Mouse (Mus musculus) heart, adult 2 months (tissue): ENCODE data around the gene Plac1. TPM values are rescaled to one million over a fixed set of nuclear protein-coding genes. Genes with fewer than 3 reads are reported as not detected.

Experiments
- DNase-seq, 2 experiments: peaks; one replicate each; pipeline ENCODE4 v3.0.0; 2021
- H3K27ac ChIP-seq: fragments of 200-600 bp; 2 replicates; pipeline ENCODE4 v1.8.1; 2022
- H3K27me3 ChIP-seq: fragments of 200-500 bp; 2 replicates; pipeline ENCODE4 v1.6.1; 2012; ENCODE audit warnings: mild to moderate bottlenecking, low read length, inconsistent platforms, mixed read lengths; ENCODE audit not compliant: control insufficient read depth, insufficient read depth
- H3K36me3 ChIP-seq: fragments of 200-500 bp; 2 replicates; pipeline ENCODE4 v1.6.1; 2012; ENCODE audit warnings: low read length, inconsistent platforms; ENCODE audit not compliant: control insufficient read depth, insufficient read depth
- H3K4me1 ChIP-seq: fragments of 200-500 bp; 2 replicates; pipeline ENCODE4 v1.6.1; 2011; ENCODE audit warnings: low read length; ENCODE audit not compliant: control insufficient read depth, insufficient read depth
- H3K4me3 ChIP-seq: fragments of 200-600 bp; 2 replicates; pipeline ENCODE4 v1.8.1; 2022
- H3K79me2 ChIP-seq: fragments of 200-500 bp; replicated peaks from 2 replicates; pipeline ENCODE4 v1.6.1; 2012; ENCODE audit warnings: mild to moderate bottlenecking, inconsistent platforms, low read length, moderate library complexity, mixed read lengths; ENCODE audit not compliant: control insufficient read depth, insufficient read depth
- H3K9ac ChIP-seq: fragments of 200-500 bp; 2 replicates; pipeline ENCODE4 v1.6.1; 2012; ENCODE audit warnings: low read depth, mild to moderate bottlenecking, control low read depth, inconsistent platforms, low read length, mixed read lengths
- CTCF ChIP-seq: fragments of 200-600 bp; IDR thresholded peaks from 2 replicates; pipeline ENCODE4 v1.8.1; 2022; ENCODE audit warnings: antibody characterized with exemption, mild to moderate bottlenecking, moderate library complexity
- EP300 ChIP-seq: fragments of 200-500 bp; IDR thresholded peaks from 2 replicates; pipeline ENCODE4 v1.6.1; 2011; ENCODE audit warnings: low read depth, low read length, control low read depth; ENCODE audit not compliant: insufficient read depth
- POLR2A ChIP-seq: fragments of 200-500 bp; IDR thresholded peaks from 2 replicates; pipeline ENCODE4 v1.6.1; 2011; ENCODE audit warnings: mild to moderate bottlenecking, low read depth, low read length, control low read depth; ENCODE audit not compliant: insufficient read depth
- WGBS: fragments of 180-500 bp; shearing (Covaris S2); methylation state at CpG from one replicate; pipeline ENCODE4 v1.1.7; 2018; 5-methylcytosine and 5-hydroxymethylcytosine counted together
- intact Hi-C: fragments of 180-260 bp; cut with DNase I; formaldehyde crosslinking; loops from one replicate; pipeline ENCODE4 v1.15.1; 2025
- polyA plus RNA-seq: library from polyadenylated mRNA; depleted of rRNA; stranded (reverse); fragments of >200 nt; gene quantifications from 2 replicates; pipeline ENCODE4 v1.2.3, GENCODE M21; 2012
- total RNA-seq, 2 experiments: library from RNA; stranded (reverse); gene quantifications; 2 replicates each; pipeline ENCODE4 v1.2.3; 2021

Gene Plac1
- total and polyA plus RNA-seq, 3 experiments, result not detected

DNA sequence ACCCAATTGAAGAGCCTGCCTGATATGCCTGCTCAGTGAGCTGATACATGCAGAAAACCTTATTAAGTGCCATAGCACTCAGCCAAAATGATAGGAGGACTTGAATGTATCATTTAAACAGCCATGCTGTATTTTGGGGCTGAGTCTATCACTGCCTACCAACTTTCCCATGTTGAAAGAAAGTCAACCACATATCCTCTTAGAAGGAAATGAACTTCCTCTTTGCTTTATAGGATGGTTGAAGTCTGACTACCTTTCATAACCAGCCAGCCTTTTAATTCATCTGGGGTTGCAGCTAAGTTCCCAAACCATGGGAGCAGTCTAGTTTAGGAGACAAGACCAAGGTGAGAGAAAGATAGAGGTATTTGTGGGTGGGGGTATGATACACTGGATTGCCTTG is 121.9 kb downstream of the Plac1 start:
- DNase-seq, result no peak
- H3K27ac ChIP-seq, result no peak overlapping the region
- TF ChIP-seq EP300 (no peak), CTCF (no peak), POLR2A (no peak)
- H3K79me2 ChIP-seq, result no peaks in the 10 kb centered on the region
- no peak overlapping the region for H3K9ac ChIP-seq
- intact Hi-C loops, result loop anchor here (2.0 to 10.0 kb wide), 5 partner anchors 41 to 97 kb away; no protein-coding TSS in a partner anchor
- no peak overlapping the region for H3K4me3 ChIP-seq
- no peaks in the 10 kb centered on the region for H3K36me3 ChIP-seq
- 0 out of 2 replicates have a peak, but pooled peaks cover 1% of the 10 kb centered on the region for H3K4me1 ChIP-seq
- H3K27me3 ChIP-seq, result no peaks in the 10 kb centered on the region

- H3K27ac ChIP-seq, result no peak overlapping the region
- DNase-seq, result peak in 1 of 2 experiments; percentile 25
- no peak overlapping the region for H3K9ac ChIP-seq
- H3K4me1 ChIP-seq, result 0 out of 2 replicates have a peak, but pooled peaks cover 1% of the 10 kb centered on the region
- intact Hi-C loops, result loop anchor here (5.0 to 10.0 kb wide), 4 partner anchors 38 to 100 kb away; no protein-coding TSS in a partner anchor
- WGBS, result 61% methylated on average over 7 of the region's 7 CpGs
- H3K27me3 ChIP-seq, result no peaks in the 10 kb centered on the region
- TF ChIP-seq POLR2A (no peak), EP300 (0 out of 2 replicates have a peak, but pooled peaks have one; percentile 29)
- no peaks in the 10 kb centered on the region for H3K79me2 ChIP-seq
- no peaks in the 10 kb centered on the region for H3K36me3 ChIP-seq
- no peak overlapping the region for H3K4me3 ChIP-seq
These were observed 124.9 kb downstream of the Plac1 start for GRCm38 (mm10) chrX:53114994-53115393.

GRCm38 (mm10) chrX:53110142-53110541 is 129.8 kb downstream of the Plac1 start:
- H3K36me3 ChIP-seq, result no peaks in the 10 kb centered on the region
- WGBS, result 90% methylated on average over 4 of the region's 4 CpGs
- H3K27ac ChIP-seq, result no peak overlapping the region
- H3K9ac ChIP-seq, result no peak overlapping the region
- H3K4me1 ChIP-seq, result no peaks in the 10 kb centered on the region
- no peak for DNase-seq
- H3K79me2 ChIP-seq, result no peaks in the 10 kb centered on the region
- no peaks in the 10 kb centered on the region for H3K27me3 ChIP-seq
- no peak overlapping the region for H3K4me3 ChIP-seq
- TF ChIP-seq POLR2A, result no peak
- TF ChIP-seq EP300, result no peak
- no peak for TF ChIP-seq CTCF
- intact Hi-C loops, result loop anchor here (10.0 kb wide), 1 partner anchor 105 kb away; no protein-coding TSS in a partner anchor

DNA sequence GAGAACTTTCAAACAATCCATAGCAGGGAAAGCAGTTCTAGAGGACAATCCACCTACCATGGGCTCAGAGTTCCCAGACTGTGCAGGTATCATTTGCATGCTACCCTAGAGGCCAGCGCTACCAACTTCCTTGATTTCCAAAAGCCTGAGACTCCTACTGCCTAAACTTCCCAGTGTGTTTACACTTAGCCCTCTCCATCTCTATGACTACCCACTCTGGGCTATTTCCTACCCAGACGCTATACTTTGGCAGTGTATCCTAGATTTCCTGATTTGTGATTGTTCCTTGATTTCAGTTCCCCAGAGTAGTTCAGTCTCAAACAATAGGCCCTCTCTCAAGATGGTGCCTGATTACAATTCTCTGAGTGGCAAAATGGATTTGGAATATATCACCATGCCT is 132.8 kb downstream of the Plac1 start:
- no peaks in the 10 kb centered on the region for H3K27me3 ChIP-seq
- TF ChIP-seq POLR2A (no peak), EP300 (no peak), CTCF (no peak)
- DNase-seq, result no peak
- H3K9ac ChIP-seq, result no peak overlapping the region
- H3K27ac ChIP-seq, result no peak overlapping the region
- H3K36me3 ChIP-seq, result no peaks in the 10 kb centered on the region
- intact Hi-C loops, result no loop called here
- H3K79me2 ChIP-seq, result no peaks in the 10 kb centered on the region
- no peak overlapping the region for H3K4me3 ChIP-seq
- 61% methylated on average over 2 of the region's 2 CpGs for WGBS
- H3K4me1 ChIP-seq, result no peaks in the 10 kb centered on the region

DNA sequence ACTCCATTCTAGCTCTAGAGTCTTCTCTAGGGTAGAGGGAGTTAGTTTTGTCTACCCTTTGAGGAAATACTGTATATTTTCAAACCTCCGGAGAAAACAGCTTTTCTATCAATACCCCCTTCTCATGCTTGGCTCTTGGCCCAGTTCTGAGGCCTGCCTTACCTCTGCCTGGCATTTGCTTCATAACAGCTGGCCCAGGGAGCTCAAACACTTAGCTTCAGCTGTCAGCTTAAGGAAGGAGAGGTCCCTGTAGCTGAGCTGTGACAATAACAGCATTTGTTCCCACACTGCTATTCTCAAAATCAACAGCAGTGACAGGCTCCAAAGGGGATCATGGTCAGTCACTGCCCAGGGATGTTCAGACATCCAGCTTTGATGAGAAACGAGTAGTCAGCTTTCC is 138.7 kb downstream of the Plac1 start:
- TF ChIP-seq CTCF, result no peak
- TF ChIP-seq POLR2A, result no peak
- TF ChIP-seq EP300, result no peak
- Histone ChIP-seq H3K36me3 (no peaks in the 10 kb centered on the region), H3K27ac (no peak overlapping the region), H3K79me2 (no peaks in the 10 kb centered on the region), H3K27me3 (no peaks in the 10 kb centered on the region), H3K4me1 (no peaks in the 10 kb centered on the region), H3K4me3 (no peak overlapping the region), H3K9ac (no peak overlapping the region)
- WGBS, result 40% methylated on average over 2 of the region's 2 CpGs
- no peak for DNase-seq
- intact Hi-C loops, result no loop called here

DNA sequence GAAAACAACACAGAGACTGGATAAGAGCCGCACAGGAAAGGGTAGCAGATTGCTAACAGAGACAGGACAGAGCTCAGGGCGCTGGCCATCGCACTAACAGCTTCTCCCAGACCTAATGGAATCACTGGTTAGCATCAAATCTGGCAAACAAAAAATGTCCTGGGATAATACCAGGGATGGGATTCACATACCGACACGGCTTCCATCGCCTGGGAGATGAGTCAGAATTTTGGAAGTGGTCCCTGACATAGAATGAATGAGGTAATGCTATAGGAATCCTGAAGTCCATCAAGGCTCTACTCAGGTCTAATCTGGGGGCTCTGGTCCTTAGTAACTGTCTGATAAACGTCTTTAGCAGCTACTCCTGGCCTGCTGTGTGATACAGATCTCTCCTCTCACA is 140.0 kb downstream of the Plac1 start:
- H3K36me3 ChIP-seq, result no peaks in the 10 kb centered on the region
- no peak for TF ChIP-seq POLR2A
- no peak for TF ChIP-seq EP300
- no peak for TF ChIP-seq CTCF
- H3K4me1 ChIP-seq, result no peaks in the 10 kb centered on the region
- no peaks in the 10 kb centered on the region for H3K79me2 ChIP-seq
- intact Hi-C loops, result no loop called here
- no peaks in the 10 kb centered on the region for H3K27me3 ChIP-seq
- DNase-seq, result no peak
- H3K27ac ChIP-seq, result no peak overlapping the region
- H3K9ac ChIP-seq, result no peak overlapping the region
- H3K4me3 ChIP-seq, result no peak overlapping the region
- 33% methylated on average over 7 of the region's 7 CpGs for WGBS
